8 mouse cellular contexts compared by ENCODE assay signal in genomic region chr13:73604156-73604957, GRCm38 (mm10). TPM values are rescaled to one million over a fixed set of nuclear protein-coding genes. Genes with fewer than 3 reads are reported as not detected.
DNase-seq lines count a peak whose midpoint lies in the region; ATAC-seq and TF ChIP-seq lines count a peak whose summit lies in the region.

No protein-coding gene starts in this region.

- intact Hi-C loops in heart, adult 2 months (cut with DNase I): loop anchor here (5.0 kb wide), 1 partner anchor 458 kb away; the partner anchor contains the start of gene Cep72
- intact Hi-C loops in heart, postnatal 14 days (cut with DNase I): loop anchor here (5.0 to 10.0 kb wide), 2 partner anchors 180 to 272 kb away; no protein-coding TSS in a partner anchor

- H3K27me3 ChIP-seq in heart, adult 2 months (ENCODE audit: control insufficient read depth, insufficient read depth, low read length): no peaks in the 10 kb centered on the region
- H3K27me3 ChIP-seq in midbrain, embryonic 12.5 days: no peaks in the 10 kb centered on the region

- DNase-seq in heart, adult 2 months: no peak
- no peak for DNase-seq in heart, postnatal 14 days
- DNase-seq in A20 (ENCODE audit: low read depth, low spot score): peak; percentile 47
- DNase-seq in induced T-regulatory cell, adult 2 months (ENCODE audit: low read depth): peak; percentile 51
- no peak for DNase-seq in layer of hippocampus, postnatal 25 days (ENCODE audit: extremely low spot score in 1 of 2, low spot score in 1 of 2)
- no peak for DNase-seq in T-cell, adult 2 months (ENCODE audit: low spot score)

- H3K9me3 ChIP-seq in midbrain, embryonic 12.5 days: no peaks in the 10 kb centered on the region

- no peak for TF ChIP-seq POLR2A in heart, adult 2 months (IDR thresholded peaks at IDR 0.05; ENCODE audit: insufficient read depth, low read depth, low read length)
- TF ChIP-seq POLR2A in cortical plate, adult 2 months (IDR thresholded peaks at IDR 0.05; ENCODE audit: extremely low read depth, insufficient read depth, low read length): no peak

- no peak for TF ChIP-seq CTCF in heart, adult 2 months (IDR thresholded peaks at IDR 0.05)
- TF ChIP-seq CTCF in cortical plate, adult 2 months (IDR thresholded peaks at IDR 0.05; ENCODE audit: extremely low read depth, insufficient read depth, low read length): no peak

- peak; percentile 85 for ATAC-seq in midbrain, embryonic 12.5 days (ENCODE audit: low FRiP score, low read depth)

- H3K36me3 ChIP-seq in heart, adult 2 months (ENCODE audit: control insufficient read depth, insufficient read depth, low read length): no peaks in the 10 kb centered on the region; the same call in 1 of the 2 replicates
- peaks cover 36% of the 10 kb centered on the region for H3K36me3 ChIP-seq in midbrain, embryonic 12.5 days

- peak overlapping the region; percentile 83 for H3K27ac ChIP-seq in heart, adult 2 months
- no peak overlapping the region for H3K27ac ChIP-seq in cortical plate, adult 2 months (ENCODE audit: insufficient read depth, low read length)
- H3K27ac ChIP-seq in midbrain, embryonic 12.5 days (replicated peaks): peak overlapping the region; percentile 73

- peak overlapping the region; percentile 78 for H3K9ac ChIP-seq in heart, adult 2 months (ENCODE audit: low read depth, low read length)
- peak overlapping the region; percentile 84 for H3K9ac ChIP-seq in midbrain, embryonic 12.5 days (replicated peaks)

- 2% methylated on average over 39 of the region's 39 CpGs for WGBS in heart, adult 2 months
- 5% methylated on average over 39 of the region's 39 CpGs for WGBS in midbrain, embryonic 12.5 days

- H3K4me1 ChIP-seq in heart, adult 2 months (ENCODE audit: control insufficient read depth, insufficient read depth, low read length): peaks cover 7% of the 10 kb centered on the region
- peaks cover 7% of the 10 kb centered on the region for H3K4me1 ChIP-seq in cortical plate, adult 2 months (ENCODE audit: control insufficient read depth, insufficient read depth, low read length)
- H3K4me1 ChIP-seq in midbrain, embryonic 12.5 days: peaks cover 14% of the 10 kb centered on the region

- no peaks in the 10 kb centered on the region; the same call in 1 of the 2 replicates for H3K79me2 ChIP-seq in heart, adult 2 months (replicated peaks; ENCODE audit: control insufficient read depth, insufficient read depth, low read length)

- TF ChIP-seq EP300 in heart, adult 2 months (IDR thresholded peaks at IDR 0.05; ENCODE audit: insufficient read depth, low read depth, low read length): no peak

- peak overlapping the region; percentile 72 for H3K4me3 ChIP-seq in heart, adult 2 months
- H3K4me3 ChIP-seq in cortical plate, adult 2 months (ENCODE audit: insufficient read depth, low read length): peak overlapping the region; percentile 93
- H3K4me3 ChIP-seq in midbrain, embryonic 12.5 days: peak overlapping the region; percentile 89

- peak overlapping the region; percentile 87 for H3K4me2 ChIP-seq in midbrain, embryonic 12.5 days (replicated peaks)

RNA-seq across cellular contexts. Expression of gene Clptm1l, which starts 0.6 kb away (rescaled TPM):
- total RNA-seq in heart, adult 2 months (2021): 10 to 100 TPM; 57.4 to 68.5 TPM
- polyA plus RNA-seq in heart, adult 2 months (2012; rRNA removed): 81.9 and 100 TPM in 2 replicates
- 10 to 100 TPM; 57.0 to 60.5 TPM for total RNA-seq in heart, postnatal 14 days (2021)
- 136 and 147 TPM in 2 replicates for polyA plus RNA-seq in cortical plate, adult 2 months (2012; rRNA removed)
- polyA plus RNA-seq in midbrain, embryonic 12.5 days (2016; fragmentation: Nextera tagmentation; extraction: Ambion mirVana): 110 and 117 TPM in 2 replicates
- 100 to 1,000 TPM; 130 to 140 TPM for total RNA-seq in layer of hippocampus, postnatal 25 days (2021)

RNA-seq across cellular contexts. Expression of gene Tert, which starts 22.4 kb away (rescaled TPM):
- total RNA-seq in heart, adult 2 months (2021): under 1 TPM in 1 of 2 experiments, not detected in 1; 0.05 TPM
- polyA plus RNA-seq in heart, adult 2 months (2012; rRNA removed): 0.18 and 0.35 TPM in 2 replicates
- under 1 TPM; 0.14 to 0.41 TPM for total RNA-seq in heart, postnatal 14 days (2021)
- polyA plus RNA-seq in cortical plate, adult 2 months (2012; rRNA removed): 3.0 and 3.3 TPM in 2 replicates
- polyA plus RNA-seq in midbrain, embryonic 12.5 days (2016; fragmentation: Nextera tagmentation; extraction: Ambion mirVana): 6.3 and 6.9 TPM in 2 replicates
- total RNA-seq in layer of hippocampus, postnatal 25 days (2021): 1 to 10 TPM; 2.6 to 2.9 TPM

Comparison
In these comparisons a context has a peak if more than half of its experiments do, and no peak if none do; other contexts are left out.
1. DNase-seq: peak in A20 (single experiment) and induced T-regulatory cell, adult 2 months (single experiment); none in heart, adult 2 months (0 of 2), heart, postnatal 14 days (0 of 2), layer of hippocampus, postnatal 25 days (0 of 2) and T-cell, adult 2 months (single experiment).
2. Peak in every context shown above with its lines, with median percentiles within 50 percentile points of each other: H3K4me3 ChIP-seq.